Mouse (Mus musculus): Measurements from ENCODE around the gene B630019K06Rik.

DNA sequence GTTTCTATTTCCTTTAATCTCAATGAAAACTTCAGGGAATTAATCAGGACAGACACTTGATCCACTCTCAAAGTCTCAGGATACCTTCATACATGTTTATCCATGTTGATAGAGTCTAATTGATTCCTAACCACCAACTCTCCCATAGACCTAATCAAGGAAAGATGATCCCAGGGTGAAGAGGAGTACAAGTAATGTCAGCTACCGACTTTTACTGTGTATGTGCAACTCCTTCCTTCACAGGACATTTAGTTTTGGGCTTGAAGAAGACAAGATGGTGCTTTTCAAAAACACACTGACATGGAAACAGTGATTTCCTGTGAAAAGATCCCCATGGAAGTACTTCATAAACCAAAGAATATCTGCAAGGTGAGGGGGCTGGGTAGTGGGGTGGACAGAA, 48.5 kb upstream of the B630019K06Rik start, which contains the start of gene Gm6592:
- TF ChIP-seq CTCF (IDR thresholded peaks at IDR 0.05 in 2 of 3, conservative IDR thresholded peaks at IDR 0.05 in 1 of 3; ENCODE audit: control insufficient read depth in 1 of 3, insufficient read depth in 1 of 3, low read depth in 2 of 3, low read length in 3 of 3, poor library complexity in 1 of 3, severe bottlenecking in 1 of 3) (no peak), ZMIZ1 (IDR thresholded peaks at IDR 0.05; ENCODE audit: low read depth, low read length) (no peak), MAX (IDR thresholded peaks at IDR 0.05; ENCODE audit: low read length) (no peak), MXI1 (IDR thresholded peaks at IDR 0.05; ENCODE audit: low read depth, low read length) (no peak), POLR2AphosphoS5 (IDR thresholded peaks at IDR 0.05; ENCODE audit: borderline replicate concordance, low read depth, low read length) (no peak), POLR2AphosphoS2 (IDR thresholded peaks at IDR 0.05; ENCODE audit: low read length) (no peak), TAL1 (IDR thresholded peaks at IDR 0.05; ENCODE audit: low read length) (no peak), GATA1 (IDR thresholded peaks at IDR 0.05; ENCODE audit: low read depth, low read length) (no peak), POLR2A (IDR thresholded peaks at IDR 0.05; ENCODE audit: control insufficient read depth in 1 of 2, insufficient read depth in 1 of 2, low read depth in 1 of 2, low read length in 2 of 2, poor library complexity in 1 of 2) (no peak), USF1 (IDR thresholded peaks at IDR 0.05; ENCODE audit: low read depth, low read length) (no peak), MEF2A (IDR thresholded peaks at IDR 0.05; ENCODE audit: extremely low read depth, insufficient replicate concordance, low read depth, low read length, poor library complexity, severe bottlenecking) (no peak), CHD2 (IDR thresholded peaks at IDR 0.05; ENCODE audit: low read length) (no peak)
